Mouse (Mus musculus) 3134 (cell line): ENCODE measurements around the gene Rpp25l.
"Not testable (repeated sequence)": the region's sequence is repeated elsewhere in the genome, so short reads cannot be mapped to it uniquely, and the experiment has no call there.

ENCODE experiments used
- DNase-seq: peaks from one replicate; pipeline ENCODE4 v3.0.0-alpha.2; 2011; ENCODE audit warnings: low spot score; ENCODE audit not compliant: insufficient read length; ENCODE audit errors: extremely low read depth

Gene Rpp25l

DNA sequence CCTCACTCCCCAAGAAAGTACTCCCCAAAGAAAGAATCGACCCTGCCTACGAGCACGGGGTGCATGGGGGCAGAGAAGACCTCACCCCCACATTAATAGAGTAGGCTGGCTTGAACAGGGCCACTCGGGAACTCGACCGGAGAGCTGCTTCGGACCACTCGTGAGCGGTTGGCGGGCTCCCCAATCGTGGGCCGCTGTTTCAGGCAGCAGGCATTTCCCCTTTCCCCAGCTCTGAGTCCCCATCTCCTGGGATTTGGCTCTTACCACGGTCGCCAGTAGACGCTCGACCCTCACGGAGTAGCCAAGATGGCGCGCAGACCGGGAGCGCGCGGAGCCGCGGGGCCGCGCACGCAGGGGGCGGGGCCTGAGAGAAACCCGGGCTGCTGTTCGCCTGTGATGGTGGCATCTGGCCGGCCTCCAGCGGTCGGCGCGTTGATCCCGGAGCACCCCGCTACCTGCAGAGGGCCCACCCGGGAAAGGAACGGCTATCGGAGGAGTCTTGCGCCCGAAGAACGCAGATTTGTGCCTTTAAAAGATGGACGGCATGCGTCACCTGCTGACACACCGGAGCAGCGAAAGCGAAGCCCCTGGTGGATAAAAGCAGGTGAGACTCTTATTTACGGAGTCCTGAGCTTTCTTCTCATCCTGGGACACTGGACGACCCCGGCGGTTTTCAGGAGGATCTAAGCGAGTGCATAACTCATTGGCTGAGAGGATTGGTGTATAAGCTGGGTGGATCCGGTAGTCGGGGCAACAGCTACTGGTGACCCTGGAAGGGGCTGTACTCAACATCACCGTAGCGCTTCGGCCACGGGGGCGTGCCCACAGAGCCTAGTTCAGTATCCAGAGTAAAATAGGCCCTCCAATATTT is at the start of gene Rpp25l:
TSS of gene Rpp25l (minus strand) at position 338 of the 871 bp plus-strand sequence.
- DNase-seq: peak; percentile 94

DNA sequence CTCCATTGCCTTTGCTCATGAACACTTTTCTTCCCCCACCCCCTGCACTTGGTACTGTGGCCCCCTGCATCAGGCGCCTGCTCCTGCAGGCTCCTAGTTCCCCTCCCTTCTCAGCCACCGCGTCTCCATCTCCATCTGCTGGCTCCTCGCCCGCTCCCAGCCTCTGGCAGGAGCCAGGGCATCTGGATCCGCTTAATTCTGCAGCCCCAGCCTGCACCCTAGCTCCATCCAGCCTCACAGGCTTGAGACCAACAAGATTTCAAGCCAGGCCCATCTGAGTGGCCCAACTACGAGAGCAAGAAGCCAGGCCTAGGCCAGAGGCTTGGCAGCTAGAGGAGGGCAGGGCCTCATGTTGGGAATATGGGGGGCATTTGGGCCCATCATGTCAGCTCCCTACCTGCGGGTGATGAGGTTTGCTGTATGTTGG is 49.4 kb upstream of the Rpp25l start:
- DNase-seq: not testable (repeated sequence)

DNA sequence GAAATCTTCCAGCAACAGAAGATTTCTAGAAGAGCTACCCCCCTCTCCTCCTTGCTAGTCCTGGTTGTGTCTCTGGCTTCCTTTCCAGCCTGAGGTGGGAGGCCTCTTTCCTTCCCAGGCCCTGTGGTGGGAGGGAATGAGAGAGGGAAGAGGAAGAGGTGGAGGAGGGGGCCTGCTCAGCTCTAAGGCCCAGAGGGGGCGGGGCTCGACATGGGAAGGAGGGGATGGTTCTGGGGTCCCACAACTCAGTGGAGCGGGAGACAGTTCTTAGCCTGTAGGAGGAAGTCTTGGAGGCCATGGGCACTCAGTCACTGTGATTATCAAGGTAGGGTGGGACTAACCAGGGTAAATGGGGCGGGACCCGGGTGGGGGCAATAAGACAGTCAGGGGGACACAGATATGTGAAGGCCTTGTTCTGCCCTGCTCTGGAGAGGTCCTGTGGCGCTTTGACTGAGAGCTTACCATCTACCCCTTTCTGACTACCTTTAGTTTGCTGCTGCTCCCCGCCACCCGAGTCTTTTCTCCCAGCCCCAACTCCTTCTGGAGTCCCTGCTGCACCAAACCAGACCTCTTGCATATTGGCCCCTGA is 48.9 kb upstream of the Rpp25l start:
- no peak for DNase-seq

DNA sequence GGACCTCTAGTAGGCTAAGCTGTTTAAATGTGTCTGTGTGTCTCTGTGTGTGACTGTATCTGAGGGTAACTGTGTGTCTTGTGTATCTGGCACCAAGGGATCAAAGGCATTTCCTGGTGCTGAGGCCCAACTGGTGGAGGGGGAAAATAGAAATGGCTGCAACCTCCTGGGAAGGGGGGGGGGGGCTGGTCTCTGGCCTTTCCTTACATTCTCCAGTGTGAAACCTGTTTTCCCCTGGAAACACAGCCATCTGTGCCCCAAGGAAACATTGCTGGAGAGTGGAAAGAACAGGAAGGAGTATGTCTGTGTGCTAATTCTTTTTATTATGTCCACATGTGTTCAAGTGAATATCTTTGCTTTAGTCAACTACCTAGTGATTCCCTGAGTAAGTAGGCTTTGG is 48.3 kb upstream of the Rpp25l start:
- no peak for DNase-seq

DNA sequence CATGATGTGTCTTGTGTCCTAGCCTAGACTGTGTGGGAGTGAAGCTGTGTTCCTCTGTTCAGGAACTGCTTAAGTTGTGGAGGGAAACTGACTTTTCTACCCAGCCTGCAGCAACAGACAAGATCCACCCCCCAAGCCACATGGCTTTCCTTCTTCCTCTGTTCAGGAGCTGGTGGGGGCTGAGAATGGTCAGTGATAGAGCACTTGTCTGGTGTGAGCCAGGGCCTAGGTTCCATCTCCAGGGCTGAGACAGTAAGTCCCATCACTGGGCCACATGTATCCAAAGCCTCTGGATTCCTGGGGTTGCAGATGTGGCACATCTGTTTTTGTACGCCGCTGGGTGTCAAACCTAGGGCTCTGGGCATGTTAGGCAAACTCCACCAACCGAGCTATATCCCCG is 47.6 kb upstream of the Rpp25l start:
- no peak for DNase-seq

DNA sequence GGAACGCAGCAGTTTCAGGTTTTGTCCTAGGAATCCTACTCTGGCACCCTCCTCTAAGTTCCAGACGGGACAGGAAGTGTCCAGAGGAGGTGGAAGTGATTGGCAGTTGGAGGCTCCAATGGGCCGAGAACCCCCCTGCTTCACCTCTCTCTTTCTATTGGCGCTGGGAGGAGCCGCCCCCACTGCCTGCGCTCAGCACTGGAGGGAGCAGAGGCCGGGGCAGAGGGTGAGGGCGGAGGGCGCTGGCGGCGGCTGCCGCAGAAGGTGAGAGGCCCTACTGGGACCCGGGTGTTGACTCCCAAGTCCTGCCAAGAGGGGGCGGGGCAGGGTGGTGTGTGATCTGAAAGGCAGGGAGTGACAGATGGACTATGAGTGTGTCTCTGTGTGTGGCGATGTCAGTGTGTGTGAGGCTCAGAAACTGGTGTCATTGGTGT is 47.0 kb upstream of the Rpp25l start:
- DNase-seq: peak; percentile 96

DNA sequence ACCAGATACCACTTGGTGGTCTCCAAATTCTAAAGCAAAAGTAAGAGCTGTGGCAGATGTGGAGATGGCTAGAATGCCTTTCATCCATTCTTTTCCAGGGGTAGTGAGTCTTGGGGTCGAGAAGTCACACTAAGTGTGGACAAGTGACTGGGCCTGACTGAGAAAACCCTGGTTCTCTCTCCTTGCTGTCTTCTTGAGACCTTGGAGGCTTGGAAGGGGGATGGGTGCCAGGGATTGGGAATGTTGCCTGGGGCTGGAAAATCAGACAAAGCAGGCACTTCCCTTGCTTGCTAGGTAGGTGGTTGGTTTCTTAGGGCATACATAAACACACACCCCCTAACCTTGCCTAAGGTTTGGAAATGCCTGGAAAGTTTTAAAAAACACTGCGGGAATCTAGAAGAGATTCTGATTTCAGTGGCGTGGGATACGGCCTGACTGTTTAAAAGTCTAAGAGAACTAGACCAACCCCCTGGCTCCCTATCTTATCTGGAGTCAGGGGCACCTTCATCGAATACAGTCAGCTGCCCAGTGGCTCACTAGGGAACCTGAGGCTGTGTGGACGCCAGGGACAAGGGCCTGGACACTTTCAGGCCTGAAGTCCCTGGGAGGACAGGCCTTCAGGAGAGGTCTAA is 46.4 kb upstream of the Rpp25l start:
- no peak for DNase-seq

DNA sequence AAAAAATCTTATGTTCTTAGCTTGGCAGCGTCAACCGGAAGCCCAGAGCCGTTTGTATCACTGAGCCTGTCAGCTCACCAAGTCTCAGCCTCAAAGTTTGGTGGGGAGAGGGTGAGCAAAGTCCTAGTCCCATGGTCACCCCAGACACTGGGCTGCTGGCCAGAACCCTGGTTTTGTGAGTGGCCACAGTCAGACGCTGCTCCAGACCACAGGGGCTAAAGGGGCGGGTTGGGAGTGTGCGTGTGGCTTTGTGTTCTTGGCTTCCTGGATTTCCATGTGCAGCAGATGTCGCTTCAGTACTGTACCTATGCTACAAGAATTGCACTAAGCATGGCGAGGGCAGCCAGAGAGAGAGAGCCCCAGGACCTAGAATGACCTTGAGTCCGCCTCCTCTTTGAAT is 45.9 kb upstream of the Rpp25l start:
- DNase-seq: peak; percentile 50

DNA sequence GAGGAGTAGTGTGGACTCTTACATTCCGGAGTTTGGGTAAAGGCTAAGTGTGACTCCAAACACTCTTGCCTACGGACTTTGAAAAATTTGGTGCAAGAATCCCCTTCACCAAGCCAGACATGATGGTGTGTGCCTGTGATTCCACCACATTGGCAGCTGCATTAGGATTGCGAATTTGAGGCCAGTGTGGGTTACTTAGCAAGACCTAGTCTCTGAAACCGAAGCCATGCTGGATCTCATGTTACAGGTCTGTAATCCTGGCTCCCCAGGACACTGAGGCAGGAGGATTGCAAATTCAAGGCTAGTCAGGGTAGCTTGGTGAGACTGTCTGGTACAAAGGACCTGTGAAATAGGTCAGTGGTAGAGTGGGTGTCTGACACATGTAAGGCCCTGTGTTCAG is 45.4 kb upstream of the Rpp25l start:
- no peak for DNase-seq

DNA sequence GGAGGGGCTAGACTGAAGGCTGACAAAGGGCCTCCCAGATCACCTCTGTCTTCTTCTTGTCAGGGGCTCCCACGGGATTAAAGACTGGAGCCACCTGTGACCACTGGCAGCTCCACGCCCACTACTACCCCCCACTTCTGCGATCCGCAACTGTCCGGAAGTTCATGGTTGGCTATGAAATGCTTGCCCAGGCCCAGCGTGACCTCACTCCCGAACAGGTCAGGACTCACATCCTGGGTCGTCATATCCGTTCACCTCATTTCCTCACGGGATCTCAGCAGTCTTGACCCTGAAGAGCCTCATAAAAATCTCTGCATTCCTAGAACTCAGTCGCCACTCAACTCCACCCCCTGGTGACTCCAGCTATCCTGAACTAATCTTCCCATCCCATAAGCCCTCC is 44.7 kb upstream of the Rpp25l start:
- no peak for DNase-seq

DNA sequence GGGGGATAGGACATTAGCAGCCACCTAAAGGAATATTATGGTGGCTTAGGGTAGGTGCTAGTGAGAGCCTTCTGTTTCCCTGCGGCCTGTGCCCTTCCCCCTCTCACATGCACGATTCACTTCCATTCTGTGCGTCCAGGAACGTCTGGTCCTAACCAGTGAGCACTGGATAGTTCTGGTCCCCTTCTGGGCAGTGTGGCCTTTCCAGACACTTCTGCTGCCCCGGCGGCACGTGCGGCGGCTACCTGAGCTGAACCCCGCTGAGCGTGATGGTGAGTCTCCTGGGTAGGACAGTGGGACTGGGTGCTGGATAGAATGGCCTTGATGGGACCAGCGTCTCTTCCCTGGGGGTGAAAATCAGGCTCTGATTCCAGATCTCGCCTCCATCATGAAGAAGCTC is 44.0 kb upstream of the Rpp25l start:
- no peak for DNase-seq

DNA sequence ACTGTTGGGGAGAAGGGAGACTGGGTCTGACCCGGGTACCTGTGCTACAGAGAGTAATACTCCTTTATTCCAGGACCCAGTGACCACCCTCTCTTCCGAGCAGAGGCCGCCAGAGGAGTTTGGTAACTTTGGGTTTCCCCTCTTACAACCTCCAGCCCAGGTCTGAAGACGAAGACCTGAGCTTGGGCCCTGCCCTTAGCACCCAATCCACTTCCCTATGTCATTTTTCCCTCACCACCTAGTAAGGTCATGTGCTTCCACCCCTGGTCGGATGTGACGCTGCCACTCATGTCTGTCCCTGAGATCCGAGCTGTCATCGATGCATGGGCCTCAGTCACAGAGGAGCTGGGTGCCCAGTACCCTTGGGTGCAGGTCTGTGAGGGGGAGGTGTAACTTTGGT is 43.1 kb upstream of the Rpp25l start:
- no peak for DNase-seq

DNA sequence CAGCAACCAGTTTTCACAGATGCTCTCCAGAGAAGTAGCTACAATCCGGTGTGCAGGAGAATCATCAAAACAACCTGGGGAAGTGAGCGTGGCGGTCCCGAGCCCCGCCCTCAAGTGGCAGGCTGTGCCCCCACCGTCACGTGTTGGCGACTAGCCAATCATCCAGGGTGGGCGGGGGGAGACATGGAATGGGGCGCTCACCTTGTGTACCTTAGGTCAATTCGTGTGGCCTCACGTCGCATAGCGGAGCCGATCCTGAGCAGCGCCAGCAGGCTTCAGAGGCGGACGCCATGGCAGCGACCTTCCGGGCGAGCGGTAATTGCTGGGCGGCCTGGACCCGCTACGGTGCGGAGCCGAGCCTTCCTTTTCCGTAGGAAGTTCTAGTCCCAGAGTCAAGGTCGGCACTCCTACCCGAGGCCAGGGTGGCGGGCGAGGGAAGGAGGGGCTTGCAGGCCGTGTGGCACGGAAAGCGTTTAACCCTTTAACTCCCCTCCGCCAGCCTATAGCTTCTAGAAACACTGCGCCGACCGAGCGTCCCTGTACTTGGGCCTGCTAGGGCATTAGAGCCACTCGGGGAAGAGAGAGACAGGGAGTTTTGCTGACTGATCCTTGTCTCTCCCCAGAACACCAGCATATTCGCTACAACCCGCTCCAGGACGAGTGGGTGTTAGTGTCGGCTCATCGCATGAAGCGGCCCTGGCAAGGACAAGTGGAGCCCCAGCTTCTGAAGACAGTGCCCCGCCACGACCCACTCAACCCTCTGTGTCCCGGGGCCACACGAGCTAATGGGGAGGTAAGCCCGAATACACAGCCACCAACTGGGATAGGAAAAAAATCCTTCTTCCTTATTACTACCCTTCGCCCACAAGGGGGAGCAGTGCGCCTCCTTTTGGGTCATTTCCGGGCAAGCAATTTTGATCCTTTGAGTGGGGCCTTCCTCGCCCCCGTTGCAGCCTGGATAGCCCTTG is 42.3 kb upstream of the Rpp25l start, which contains the start of gene Sigmar1:
TSS of gene Sigmar1 (minus strand) at position 820 of the 968 bp plus-strand sequence.
- peak; percentile 90 for DNase-seq

DNA sequence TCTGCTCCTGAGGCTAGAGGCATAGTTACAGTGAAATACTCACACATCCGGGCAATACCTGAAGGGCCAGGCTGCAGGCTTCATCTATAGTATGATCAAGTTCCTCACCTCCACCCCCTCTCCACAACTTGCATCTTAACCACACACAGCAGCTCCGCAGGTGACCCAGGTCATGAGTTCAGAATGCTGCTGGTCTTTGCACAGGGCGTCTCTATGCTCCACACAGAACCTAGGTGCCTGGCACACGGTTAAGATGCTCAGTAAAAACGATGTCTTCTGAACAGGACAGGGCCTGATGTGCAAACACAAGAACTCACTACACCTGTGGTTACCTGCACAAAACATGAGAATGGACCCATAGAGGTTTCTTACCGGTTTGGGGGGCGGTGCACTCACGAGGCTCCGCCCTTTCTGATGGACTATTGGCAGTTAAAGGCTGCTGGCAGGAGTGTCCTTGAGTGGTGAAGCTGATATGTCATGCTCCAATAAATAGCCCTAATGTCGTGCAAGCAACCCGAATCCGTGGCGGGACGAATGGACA is 41.5 kb upstream of the Rpp25l start, which contains the start of gene Galt:
TSS of gene Galt (plus strand) at position 432 of the 541 bp plus-strand sequence.
- no peak for DNase-seq

DNA sequence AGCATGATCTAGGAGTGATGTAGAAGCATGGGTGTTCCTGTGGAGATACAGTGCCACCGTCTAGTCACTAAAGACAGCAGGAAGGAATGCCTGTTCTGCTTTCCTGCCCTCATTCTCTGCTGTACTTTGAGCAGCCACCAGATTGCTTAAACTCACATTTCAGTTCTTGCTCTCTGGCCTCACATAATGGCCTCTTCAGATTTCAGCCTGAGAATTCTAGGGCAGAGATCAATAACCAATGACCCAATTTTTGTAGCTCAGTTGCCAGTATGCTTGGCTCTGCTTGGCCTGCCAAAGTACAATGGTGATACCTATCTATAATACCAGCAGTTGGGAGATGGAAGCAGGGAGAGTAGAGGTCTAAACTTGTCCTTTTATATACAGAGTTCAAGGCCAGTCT is 31.7 kb upstream of the Rpp25l start:
- DNase-seq: no peak

DNA sequence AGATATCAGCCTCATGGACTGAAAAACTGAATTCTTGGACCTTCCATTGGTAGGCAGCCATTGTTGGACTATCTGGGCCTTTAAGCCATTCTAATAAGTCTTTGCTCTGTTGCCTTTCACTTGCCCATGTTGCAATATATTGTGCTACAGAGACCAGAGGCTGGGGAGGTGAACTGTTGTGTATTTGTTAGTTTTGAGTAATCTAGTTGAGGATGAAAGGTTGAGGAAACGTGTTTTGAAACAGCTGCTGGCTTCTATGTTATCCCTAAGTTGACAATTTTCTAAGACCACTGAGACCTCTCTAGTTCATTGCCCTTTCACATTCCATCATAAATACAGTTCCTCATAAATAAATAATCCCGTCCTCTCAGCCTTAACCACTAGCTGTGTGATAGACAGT is 30.8 kb upstream of the Rpp25l start:
- DNase-seq: no peak

DNA sequence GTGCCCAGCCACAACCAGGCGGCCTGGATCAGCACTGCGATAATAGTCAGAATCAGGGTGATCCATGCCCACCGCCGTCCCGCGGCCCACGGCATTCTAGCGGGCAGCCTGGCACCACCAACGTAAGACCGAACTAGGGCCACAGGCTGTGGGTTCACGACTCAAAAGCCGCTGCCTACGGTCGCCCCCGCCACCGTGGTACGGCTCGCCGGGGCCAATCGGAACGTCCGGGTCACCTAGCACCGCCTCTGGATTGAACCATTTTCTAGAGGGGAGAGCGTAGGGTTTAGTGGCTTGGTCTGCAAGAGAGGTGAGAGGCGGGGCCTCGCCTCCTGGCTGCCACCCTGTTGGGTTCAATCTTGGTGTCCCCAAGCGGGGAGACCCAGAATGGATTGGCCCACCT is 27.8 kb upstream of the Rpp25l start:
- DNase-seq: peak; percentile 100

DNA sequence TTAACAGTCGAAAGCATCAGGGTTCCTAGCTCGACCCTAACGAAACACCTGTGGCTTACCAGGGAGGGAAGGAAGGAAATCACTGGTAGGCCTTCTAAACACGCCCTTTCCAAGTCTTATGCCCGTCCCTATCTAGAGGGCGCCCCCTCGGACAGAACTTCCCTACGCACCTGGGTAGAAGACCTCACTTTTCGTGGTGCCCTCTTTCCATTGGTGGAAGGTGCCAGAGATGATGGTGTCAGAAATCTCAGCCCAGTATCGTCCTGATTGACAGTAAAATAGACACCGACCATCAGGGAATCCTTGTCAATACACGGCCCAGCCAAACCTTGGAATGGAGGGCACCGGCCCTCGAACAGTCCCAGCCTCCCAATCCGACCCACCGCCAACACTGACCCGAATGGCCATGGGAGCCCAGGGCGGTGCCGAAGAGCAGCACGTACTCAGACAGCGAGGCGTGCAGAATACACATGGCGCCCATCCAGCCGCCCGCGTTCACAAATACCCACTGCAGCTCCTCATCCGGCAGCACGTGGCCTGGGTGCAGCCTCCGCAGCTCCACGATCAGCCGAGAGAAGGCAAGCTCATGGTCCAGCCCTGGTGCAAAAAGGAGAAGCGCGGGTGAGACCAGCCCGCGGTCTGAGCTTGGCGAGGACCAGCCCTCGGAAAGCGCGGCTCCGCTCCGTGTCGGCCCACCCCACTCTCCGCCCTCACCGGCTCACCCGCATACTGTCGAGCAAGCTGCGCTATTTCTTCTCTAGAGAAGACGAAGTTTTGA is 27.2 kb upstream of the Rpp25l start:
- DNase-seq: no peak

DNA sequence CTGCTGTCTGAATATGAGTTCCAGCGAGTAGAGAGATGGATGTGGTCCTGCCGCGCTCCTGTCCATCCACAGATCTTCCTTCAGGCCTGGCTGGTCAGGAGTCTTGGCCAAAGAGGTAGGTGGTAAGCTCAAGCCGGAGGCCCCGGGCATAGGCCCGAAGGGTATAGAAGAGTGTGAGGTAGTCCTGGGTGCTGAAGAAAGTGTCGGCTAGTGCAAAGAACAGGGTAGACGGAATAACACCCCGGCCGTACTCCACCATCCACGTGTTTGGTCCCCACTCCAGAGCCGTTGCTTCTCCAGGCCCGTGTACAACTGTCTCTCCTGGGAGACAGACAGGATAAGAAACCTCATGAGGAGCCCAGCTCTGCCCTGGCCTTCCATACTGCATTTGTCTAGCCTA is 25.9 kb upstream of the Rpp25l start:
- DNase-seq: no peak
